Mouse (Mus musculus) embryonic fibroblast, embryonic 13.5 days (primary cell): ENCODE measurements around the gene Cav3. TPM values are rescaled to one million over a fixed set of nuclear protein-coding genes. Genes with fewer than 3 reads are reported as not detected.

ENCODE experiments used
- H3K27ac ChIP-seq: 2 replicates; pipeline ENCODE4 v1.5.1; 2012; ENCODE audit warnings: low read length, control low read depth, inconsistent platforms; ENCODE audit not compliant: insufficient read depth
- H3K4me1 ChIP-seq: 2 replicates; pipeline ENCODE4 v1.6.1; 2011; ENCODE audit warnings: low read length; ENCODE audit not compliant: control insufficient read depth, insufficient read depth
- H3K4me3 ChIP-seq: 2 replicates; pipeline ENCODE4 v1.5.1; 2011; ENCODE audit warnings: mild to moderate bottlenecking, control low read depth, low read length; ENCODE audit not compliant: insufficient read depth
- CTCF ChIP-seq: IDR thresholded peaks from 2 replicates; pipeline ENCODE4 v1.5.1; 2011; ENCODE audit warnings: mild to moderate bottlenecking, control low read depth, low read length, moderate library complexity, borderline replicate concordance; ENCODE audit not compliant: insufficient read depth
- POLR2A ChIP-seq: IDR thresholded peaks from 2 replicates; pipeline ENCODE4 v1.6.1; 2011; ENCODE audit warnings: low read depth, mild to moderate bottlenecking, control low read depth, low read length, moderate library complexity
- polyA plus RNA-seq: library from polyadenylated mRNA; stranded (reverse); fragments of >200 nt; gene quantifications from 2 replicates; pipeline ENCODE4 v1.2.4, GENCODE M21; 2011; ENCODE audit warnings: low read depth; ENCODE audit not compliant: missing spikeins, insufficient read length

The Cav3 gene
- 1.2 and 1.3 TPM in 2 replicates for polyA plus RNA-seq

DNA sequence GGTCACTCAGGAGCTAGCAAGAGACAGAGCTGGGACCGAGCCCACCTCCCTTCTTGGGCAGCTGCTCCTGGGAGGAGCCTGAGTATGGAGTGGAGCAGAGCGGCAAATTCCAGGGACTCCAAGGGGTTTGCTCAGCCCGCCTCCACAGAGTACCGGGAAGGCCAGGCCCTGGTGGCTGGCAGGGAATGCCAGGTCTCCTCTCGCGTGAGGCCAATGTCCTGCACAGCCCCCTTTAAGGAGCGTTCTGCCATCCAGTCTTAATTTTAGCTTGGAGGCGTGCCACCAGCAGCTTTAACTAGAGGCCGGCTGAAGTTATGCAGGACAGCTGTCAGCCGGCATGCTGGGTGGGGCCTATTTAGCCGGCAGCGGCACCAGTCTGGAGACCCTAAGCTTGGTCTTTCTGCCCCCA lies at the start of gene Cav3:
Gene Cav3, plus strand, starts transcription at position 165 of the 409 bp plus-strand sequence.
- Histone ChIP-seq H3K4me3 (no peak within 1 kb of the TSS), H3K4me1 (no peaks in the 10 kb centered on the region), H3K27ac (no peak within 1 kb of the TSS)
- TF ChIP-seq POLR2A (no peak), CTCF (no peak)

DNA sequence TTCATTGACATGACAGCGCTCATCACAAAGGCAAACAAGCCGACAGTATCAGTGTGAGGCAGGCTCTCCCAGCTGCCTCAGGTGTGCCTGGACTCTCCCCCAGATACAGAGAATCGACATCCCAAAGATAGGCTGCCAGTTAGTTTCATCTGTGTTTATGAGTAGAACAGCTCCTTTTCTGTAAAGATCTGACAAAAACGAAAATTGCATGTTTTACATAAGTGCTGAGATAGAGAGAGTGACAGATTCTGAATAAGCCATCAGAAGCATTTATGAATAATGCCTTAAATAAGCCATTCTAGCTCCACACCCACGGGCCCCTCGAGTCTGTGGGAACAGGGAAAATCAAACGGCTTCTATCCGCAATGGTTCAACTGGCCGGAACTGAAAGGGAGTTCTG lies 40.0 kb upstream of the Cav3 start:
- Histone ChIP-seq H3K4me3 (no peak overlapping the region), H3K27ac (no peak overlapping the region), H3K4me1 (no peaks in the 10 kb centered on the region)
- TF ChIP-seq POLR2A = no peak
- TF ChIP-seq CTCF = no peak

DNA sequence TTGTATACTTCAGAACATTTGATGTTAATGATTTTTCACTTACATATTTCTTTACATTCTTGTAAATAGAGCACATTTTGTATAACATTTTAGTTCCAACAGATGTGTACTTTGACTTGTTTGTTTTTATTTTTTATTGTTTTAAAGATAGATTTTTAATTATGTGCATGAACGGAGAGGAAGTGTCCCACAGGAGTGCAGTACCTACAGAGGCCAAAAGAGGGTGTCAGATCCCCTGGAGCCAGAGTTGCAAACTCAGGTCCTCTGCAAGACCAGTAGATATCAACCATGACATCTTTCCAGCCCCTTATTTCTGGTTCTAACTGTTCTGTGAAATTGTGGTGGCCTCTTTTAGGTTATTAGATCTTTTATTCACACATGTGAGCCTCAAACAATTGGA lies 38.4 kb upstream of the Cav3 start:
- Histone ChIP-seq H3K4me1 (no peaks in the 10 kb centered on the region), H3K27ac (no peak overlapping the region), H3K4me3 (no peak overlapping the region)
- TF ChIP-seq POLR2A (no peak), CTCF (no peak)

DNA sequence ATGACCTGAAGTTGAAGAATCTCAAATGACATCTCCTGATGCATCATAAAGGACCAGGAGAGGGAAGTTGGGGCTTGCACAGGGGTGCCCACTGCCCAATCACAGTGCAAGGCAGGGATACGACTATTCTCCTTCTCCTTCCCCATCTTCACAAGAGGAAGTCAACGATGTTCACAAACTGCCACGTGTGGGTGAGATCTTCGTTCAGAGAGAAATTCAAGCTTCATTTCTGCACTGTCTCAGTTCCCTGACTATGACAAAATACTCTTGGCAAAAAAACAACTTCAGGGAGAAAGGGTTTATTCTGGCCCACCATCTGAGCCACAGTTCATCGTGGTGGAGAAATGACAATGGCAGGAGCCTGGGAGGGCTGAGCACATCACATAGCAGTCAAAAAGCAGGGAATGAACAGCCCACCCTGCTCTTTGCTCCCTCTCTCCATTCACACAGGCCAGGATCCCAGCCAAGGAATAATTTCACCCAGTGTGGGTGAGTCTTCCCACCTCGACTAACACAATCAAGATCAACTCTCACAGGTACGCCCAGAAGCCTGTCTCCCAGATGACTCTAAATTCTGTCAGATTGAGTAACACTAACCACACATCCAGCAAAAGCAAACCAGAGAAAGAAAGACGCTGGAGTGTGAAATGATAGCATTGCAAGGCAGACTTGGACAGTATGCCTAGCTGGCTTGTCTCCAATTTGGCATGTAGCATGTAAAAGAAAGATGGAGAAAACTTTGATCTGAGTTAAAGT lies 35.4 kb upstream of the Cav3 start:
- no peak for TF ChIP-seq POLR2A
- TF ChIP-seq CTCF = no peak
- Histone ChIP-seq H3K4me3 (no peak overlapping the region), H3K4me1 (no peaks in the 10 kb centered on the region), H3K27ac (no peak overlapping the region)

DNA sequence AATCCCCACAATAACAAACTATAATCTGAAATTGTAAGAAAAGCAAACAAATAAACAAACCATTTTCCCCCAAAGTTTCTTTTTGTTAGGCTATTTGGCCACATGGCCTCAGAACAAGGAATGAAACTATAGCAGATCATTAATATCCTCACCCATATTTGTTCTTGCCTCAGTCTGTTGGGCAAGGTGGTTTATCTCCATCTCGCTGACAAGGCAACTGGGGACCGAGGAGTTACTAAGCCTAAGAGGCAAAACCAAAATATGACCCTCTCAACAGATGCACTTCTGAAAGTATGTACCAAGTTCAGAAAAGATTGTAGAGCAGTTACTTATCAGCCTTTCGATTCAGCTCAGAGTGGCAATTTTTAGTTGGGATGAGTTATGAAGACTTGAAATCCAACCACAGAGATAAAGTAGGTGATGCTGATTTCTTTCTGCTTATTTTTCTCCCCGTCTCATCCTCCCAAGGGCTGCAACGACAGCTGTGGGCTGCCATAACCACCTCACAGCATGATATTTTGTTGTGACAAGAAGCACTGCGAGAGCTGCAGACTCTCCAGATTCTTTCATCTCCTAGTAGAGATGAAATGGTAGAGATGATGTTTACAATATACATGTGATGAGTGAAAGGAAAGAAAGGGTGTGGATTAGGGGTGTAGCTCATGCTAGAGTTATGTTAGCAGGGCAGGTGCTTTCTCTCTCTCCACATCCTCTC lies 33.1 kb upstream of the Cav3 start:
- H3K4me3 ChIP-seq = no peak overlapping the region
- H3K27ac ChIP-seq = no peak overlapping the region
- TF ChIP-seq POLR2A = no peak
- no peak for TF ChIP-seq CTCF
- H3K4me1 ChIP-seq = no peaks in the 10 kb centered on the region

DNA sequence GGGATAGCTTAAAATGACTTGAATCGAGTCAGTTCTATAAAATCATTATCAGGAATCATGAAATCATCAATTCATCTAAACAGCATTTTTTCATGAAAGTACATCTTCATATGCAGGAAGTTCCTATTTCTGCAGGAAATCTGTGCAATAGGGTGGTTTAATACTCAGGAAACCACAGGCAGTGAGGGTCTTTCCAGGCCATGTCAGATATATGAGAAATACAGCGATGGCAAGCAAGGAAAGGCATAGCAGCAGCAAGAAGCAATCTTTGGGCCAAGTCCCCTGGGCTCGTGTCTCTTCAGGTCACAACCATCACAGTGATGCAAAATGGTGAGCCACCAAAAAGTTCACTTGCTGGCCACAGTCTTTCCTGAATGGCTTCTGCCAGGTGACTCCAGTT lies 13.6 kb upstream of the Cav3 start:
- H3K4me1 ChIP-seq = no peaks in the 10 kb centered on the region
- H3K4me3 ChIP-seq = no peak overlapping the region
- H3K27ac ChIP-seq = no peak overlapping the region
- TF ChIP-seq POLR2A (no peak), CTCF (no peak)

DNA sequence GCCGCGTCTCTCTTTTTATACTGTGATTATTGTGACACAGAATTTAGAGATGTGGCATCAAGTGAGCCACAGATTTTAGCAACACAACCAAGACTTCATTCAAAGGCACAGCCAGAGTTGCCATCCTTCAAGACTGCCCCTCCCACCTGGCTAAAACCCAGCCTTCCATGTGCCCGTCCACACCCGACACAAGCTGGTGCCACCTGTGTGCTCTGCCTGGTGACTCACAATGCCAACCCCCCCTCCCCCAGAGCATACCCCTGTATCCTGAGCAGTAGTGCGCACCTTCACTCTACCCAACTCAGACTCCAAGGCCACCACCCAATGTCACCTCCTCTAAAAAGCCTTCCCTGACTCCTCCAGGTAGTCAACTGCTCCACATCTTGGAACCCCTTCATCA lies 2.2 kb downstream of the Cav3 start:
- Histone ChIP-seq H3K4me3 (no peak overlapping the region), H3K27ac (no peak overlapping the region), H3K4me1 (no peaks in the 10 kb centered on the region)
- TF ChIP-seq CTCF (no peak), POLR2A (no peak)

DNA sequence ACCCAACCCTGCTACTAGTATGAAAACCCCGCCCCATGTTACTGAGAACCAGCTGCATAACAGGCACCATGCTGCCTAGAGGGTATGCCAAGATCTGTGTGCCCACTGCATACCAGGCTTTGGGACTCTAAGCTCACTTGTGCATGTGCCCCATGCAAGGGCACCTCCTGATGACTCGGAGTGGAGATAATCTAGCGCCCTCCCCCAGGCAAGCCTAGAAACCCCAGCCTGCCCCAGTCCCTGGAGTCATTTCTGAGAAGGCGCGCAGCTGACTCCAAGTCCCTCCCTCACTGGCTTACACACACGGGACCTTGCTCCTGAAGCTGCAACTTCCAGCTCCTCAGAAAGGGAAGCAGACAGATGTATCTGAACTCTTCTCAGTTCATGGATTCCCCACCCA lies 4.0 kb downstream of the Cav3 start:
- no peak for TF ChIP-seq CTCF
- no peak for TF ChIP-seq POLR2A
- Histone ChIP-seq H3K4me1 (no peaks in the 10 kb centered on the region), H3K27ac (no peak overlapping the region), H3K4me3 (no peak overlapping the region)

DNA sequence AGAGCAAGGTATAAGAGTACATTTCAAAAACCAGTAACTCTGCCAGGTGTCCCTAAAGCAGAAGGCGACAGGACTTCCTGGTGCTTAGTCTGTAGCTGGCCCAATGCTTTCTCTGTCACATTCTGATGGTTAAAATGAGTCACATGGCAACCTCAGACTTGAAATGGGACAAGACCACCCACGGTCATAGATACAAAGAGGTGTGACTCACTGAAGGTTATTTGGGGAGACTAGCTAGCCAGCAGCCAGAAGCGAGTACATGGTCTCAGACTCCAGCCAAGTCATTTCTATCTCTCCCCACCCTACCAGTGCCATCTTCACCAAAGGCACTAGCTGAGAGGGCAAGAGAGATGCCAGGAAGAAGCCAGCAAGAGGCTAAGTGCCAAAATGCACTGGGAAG lies 6.1 kb downstream of the Cav3 start:
- Histone ChIP-seq H3K4me1 (no peaks in the 10 kb centered on the region), H3K27ac (no peak overlapping the region)
- TF ChIP-seq POLR2A = no peak

DNA sequence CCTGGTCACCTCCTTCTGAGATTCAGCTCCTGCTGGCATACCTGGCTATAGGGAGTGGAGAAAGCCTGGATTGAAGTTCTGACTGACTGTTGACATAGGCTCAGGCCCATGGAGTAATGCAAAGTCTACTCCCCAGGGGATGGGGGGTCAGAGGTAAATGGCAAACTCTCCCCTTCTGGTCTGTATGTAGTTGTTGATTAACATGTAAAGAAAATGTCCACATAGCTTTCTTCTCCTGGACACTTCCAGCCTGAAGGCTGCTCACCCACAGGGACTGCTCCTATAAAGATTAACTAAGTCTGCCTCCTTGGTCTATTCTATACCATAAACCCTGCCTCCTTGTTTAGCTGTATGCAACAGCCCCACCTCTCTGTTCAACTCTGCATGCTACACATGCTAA lies 6.7 kb downstream of the Cav3 start:
- Histone ChIP-seq H3K4me1 (no peaks in the 10 kb centered on the region), H3K4me3 (no peak overlapping the region), H3K27ac (no peak overlapping the region)
- TF ChIP-seq CTCF = no peak
- no peak for TF ChIP-seq POLR2A

More for the DNA sequence above, 6.1 kb downstream of the Cav3 start:
- no peak overlapping the region for H3K4me3 ChIP-seq
